Mouse (Mus musculus) liver, embryonic 15.5 days (tissue): ENCODE measurements around the gene Gdnf. TPM values are rescaled to one million over a fixed set of nuclear protein-coding genes. Genes with fewer than 3 reads are reported as not detected.

Experiments
- ATAC-seq: fragments of 200-750 bp; cut with Nextera tagmentation; 2 replicates; pipeline ENCODE4 v1.8.0; 2017; ENCODE audit warnings: moderate number of reproducible peaks, mild to moderate bottlenecking, moderate library complexity; ENCODE audit not compliant: insufficient read depth
- H3K27ac ChIP-seq: fragments of 300-500 bp; sonication (generic); replicated peaks from 2 replicates; pipeline ENCODE4 v1.5.1; 2015; ENCODE audit warnings: mild to moderate bottlenecking, inconsistent platforms
- H3K27me3 ChIP-seq: fragments of 300-500 bp; sonication (generic); 2 replicates; pipeline ENCODE4 v1.6.1; 2015; ENCODE audit warnings: mild to moderate bottlenecking, inconsistent platforms
- H3K36me3 ChIP-seq: fragments of 300-500 bp; sonication (generic); replicated peaks from 2 replicates; pipeline ENCODE4 v1.6.1; 2015; ENCODE audit warnings: moderate library complexity, mild to moderate bottlenecking, inconsistent platforms
- H3K4me1 ChIP-seq: fragments of 300-500 bp; sonication (generic); replicated peaks from 2 replicates; pipeline ENCODE4 v1.6.1; 2015; ENCODE audit warnings: inconsistent platforms
- H3K4me2 ChIP-seq: fragments of 300-500 bp; sonication (generic); 2 replicates; pipeline ENCODE4 v1.6.1; 2015; ENCODE audit warnings: moderate library complexity, mild to moderate bottlenecking, inconsistent platforms
- H3K4me3 ChIP-seq: fragments of 300-500 bp; sonication (generic); replicated peaks from 2 replicates; pipeline ENCODE4 v1.5.1; 2015; ENCODE audit warnings: mild to moderate bottlenecking, inconsistent platforms
- H3K9ac ChIP-seq: fragments of 300-500 bp; sonication (generic); 2 replicates; pipeline ENCODE4 v1.6.1; 2015; ENCODE audit warnings: moderate library complexity, mild to moderate bottlenecking, inconsistent platforms
- H3K9me3 ChIP-seq: fragments of 300-500 bp; sonication (generic); replicated peaks from 2 replicates; pipeline ENCODE4 v1.6.1; 2016; ENCODE audit warnings: inconsistent platforms
- WGBS: fragments of 180-500 bp; shearing (Covaris S2); methylation state at CpG from one replicate; pipeline ENCODE4 v1.1.7; 2015; ENCODE audit warnings: mixed read lengths; ENCODE audit not compliant: insufficient replicate concordance; 5-methylcytosine and 5-hydroxymethylcytosine counted together
- polyA plus RNA-seq: library from polyadenylated mRNA; unstranded; fragments of >200 nt; fragmentation: Nextera tagmentation; extraction: Ambion mirVana; gene quantifications from 2 replicates; pipeline ENCODE4 v1.2.1, GENCODE M21; 2015

Gdnf gene
- polyA plus RNA-seq, 1 experiment from 2014 or later = not detected

DNA sequence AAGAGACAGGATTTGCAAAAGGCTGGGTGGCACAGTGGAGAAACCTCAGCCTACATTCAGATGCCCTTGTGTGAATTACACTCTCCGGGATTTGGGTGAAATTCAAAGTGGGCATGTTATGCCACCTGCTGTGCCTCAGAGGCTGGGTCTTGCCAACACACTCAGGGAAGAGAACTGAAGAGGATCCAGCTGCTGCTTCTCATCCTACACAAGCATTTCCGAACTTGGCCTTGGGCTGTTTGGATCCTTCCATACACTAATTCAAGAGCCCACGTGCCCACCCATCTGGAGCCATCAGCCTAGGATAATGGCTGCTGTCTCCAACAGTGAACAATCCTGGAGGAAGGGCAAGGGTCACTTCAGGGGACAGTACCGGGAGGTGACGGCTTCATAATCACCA is 52.7 kb downstream of the Gdnf start:
- no peak overlapping the region for H3K4me2 ChIP-seq
- H3K27ac ChIP-seq = no peak overlapping the region
- H3K9ac ChIP-seq = no peak overlapping the region
- no peaks in the 10 kb centered on the region for H3K27me3 ChIP-seq
- no peak for ATAC-seq
- no peak overlapping the region for H3K4me3 ChIP-seq
- no peaks in the 10 kb centered on the region for H3K4me1 ChIP-seq
- WGBS = 64% methylated on average over 5 of the region's 5 CpGs
- no peaks in the 10 kb centered on the region for H3K36me3 ChIP-seq
- H3K9me3 ChIP-seq = no peaks in the 10 kb centered on the region

- no peak for ATAC-seq
- H3K4me1 ChIP-seq = no peaks in the 10 kb centered on the region
Measured at GRCm38 (mm10) chr15:7865305-7865704, 54.7 kb downstream of the Gdnf start.

GRCm38 (mm10) chr15:7872473-7872872 is 61.8 kb downstream of the Gdnf start:
- Histone ChIP-seq H3K36me3 (no peaks in the 10 kb centered on the region), H3K9ac (no peak overlapping the region), H3K4me1 (no peaks in the 10 kb centered on the region), H3K4me2 (no peak overlapping the region), H3K27me3 (no peaks in the 10 kb centered on the region), H3K4me3 (no peak overlapping the region), H3K9me3 (no peaks in the 10 kb centered on the region), H3K27ac (no peak overlapping the region)
- no peak for ATAC-seq
- 64% methylated on average over 5 of the region's 5 CpGs for WGBS

More at GRCm38 (mm10) chr15:7865305-7865704, 54.7 kb downstream of the Gdnf start:
- H3K9me3 ChIP-seq = no peaks in the 10 kb centered on the region
- H3K4me3 ChIP-seq = no peak overlapping the region
- H3K27ac ChIP-seq = no peak overlapping the region
- no peaks in the 10 kb centered on the region for H3K27me3 ChIP-seq
- H3K9ac ChIP-seq = no peak overlapping the region
- no peak overlapping the region for H3K4me2 ChIP-seq
- WGBS = 63% methylated on average over 3 of the region's 3 CpGs
- no peaks in the 10 kb centered on the region for H3K36me3 ChIP-seq

- H3K36me3 ChIP-seq = no peaks in the 10 kb centered on the region
Measured at GRCm38 (mm10) chr15:7875879-7876278, 65.2 kb downstream of the Gdnf start.

GRCm38 (mm10) chr15:7877560-7878467 is 67.2 kb downstream of the Gdnf start:
- no peaks in the 10 kb centered on the region for H3K9me3 ChIP-seq
- no peak for ATAC-seq
- no peak overlapping the region for H3K4me2 ChIP-seq
- H3K9ac ChIP-seq = no peak overlapping the region
- no peak overlapping the region for H3K4me3 ChIP-seq
- no peaks in the 10 kb centered on the region for H3K36me3 ChIP-seq
- H3K27ac ChIP-seq = no peak overlapping the region
- H3K27me3 ChIP-seq = no peaks in the 10 kb centered on the region
- WGBS = 72% methylated on average over 22 of the region's 22 CpGs
- no peaks in the 10 kb centered on the region for H3K4me1 ChIP-seq

More at GRCm38 (mm10) chr15:7875879-7876278, 65.2 kb downstream of the Gdnf start:
- no peak overlapping the region for H3K4me2 ChIP-seq
- H3K27me3 ChIP-seq = no peaks in the 10 kb centered on the region
- no peaks in the 10 kb centered on the region for H3K9me3 ChIP-seq
- no peak overlapping the region for H3K9ac ChIP-seq
- ATAC-seq = no peak
- WGBS = 58% methylated on average over 6 of the region's 6 CpGs
- H3K4me1 ChIP-seq = no peaks in the 10 kb centered on the region
- no peak overlapping the region for H3K4me3 ChIP-seq
- H3K27ac ChIP-seq = no peak overlapping the region

DNA sequence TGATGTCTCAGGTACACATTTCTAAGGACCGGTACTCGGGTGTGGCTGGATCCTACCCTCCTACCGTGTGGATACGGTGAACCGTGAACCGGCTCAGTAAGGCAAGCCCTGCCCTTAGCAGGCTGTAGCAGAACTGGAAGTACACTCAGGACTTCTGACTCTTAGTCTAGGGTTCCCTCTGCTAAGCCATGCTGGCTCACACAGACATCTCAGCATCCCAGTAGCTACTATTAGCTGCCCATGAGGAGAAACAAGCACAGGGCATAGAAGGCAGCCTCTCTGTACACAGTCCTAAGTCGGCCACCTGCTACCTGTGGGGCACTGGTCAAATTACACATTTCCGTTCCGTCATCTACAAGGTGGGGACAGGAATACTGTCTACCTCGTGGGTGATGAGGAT is 68.2 kb downstream of the Gdnf start:
- 77% methylated on average over 10 of the region's 10 CpGs for WGBS
- Histone ChIP-seq H3K27me3 (no peaks in the 10 kb centered on the region), H3K4me3 (no peak overlapping the region), H3K4me1 (no peaks in the 10 kb centered on the region), H3K9ac (no peak overlapping the region), H3K9me3 (no peaks in the 10 kb centered on the region), H3K36me3 (no peaks in the 10 kb centered on the region), H3K27ac (no peak overlapping the region), H3K4me2 (no peak overlapping the region)
- ATAC-seq = no peak

GRCm38 (mm10) chr15:7879956-7880355 is 69.3 kb downstream of the Gdnf start:
- Histone ChIP-seq H3K27me3 (no peaks in the 10 kb centered on the region), H3K9me3 (no peaks in the 10 kb centered on the region), H3K9ac (no peak overlapping the region), H3K4me2 (no peak overlapping the region), H3K4me3 (no peak overlapping the region), H3K27ac (no peak overlapping the region), H3K4me1 (no peaks in the 10 kb centered on the region), H3K36me3 (no peaks in the 10 kb centered on the region)
- WGBS = 82% methylated on average over 7 of the region's 7 CpGs
- ATAC-seq = no peak

DNA sequence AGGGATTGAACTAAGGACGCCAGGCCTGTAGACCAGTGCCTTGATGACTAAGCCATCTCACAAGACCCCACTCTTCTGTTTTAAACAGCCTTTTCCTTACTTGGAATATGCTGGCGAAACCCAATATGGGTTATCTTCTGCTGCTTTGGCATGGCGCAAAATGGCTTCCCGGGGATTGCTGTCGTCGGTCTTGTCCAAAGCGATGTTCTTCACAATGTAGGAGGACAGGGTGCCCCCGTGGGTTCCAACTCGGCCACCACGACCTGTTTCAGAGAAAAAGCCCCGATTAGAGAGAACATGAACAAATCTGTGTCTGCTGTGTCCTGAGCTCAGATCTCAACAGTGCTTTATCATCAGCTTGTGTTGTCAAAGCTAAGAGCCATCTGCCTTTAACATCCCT is 73.5 kb downstream of the Gdnf start:
- no peaks in the 10 kb centered on the region for H3K4me1 ChIP-seq
- H3K36me3 ChIP-seq = no peaks in the 10 kb centered on the region
- no peaks in the 10 kb centered on the region for H3K27me3 ChIP-seq
- no peak overlapping the region for H3K4me2 ChIP-seq
- no peak overlapping the region for H3K27ac ChIP-seq
- no peak overlapping the region for H3K4me3 ChIP-seq
- H3K9me3 ChIP-seq = no peaks in the 10 kb centered on the region
- 81% methylated on average over 11 of the region's 11 CpGs for WGBS
- no peak overlapping the region for H3K9ac ChIP-seq
- no peak for ATAC-seq

- WGBS = 70% methylated on average over 10 of the region's 10 CpGs
- no peak overlapping the region for H3K4me2 ChIP-seq
- no peaks in the 10 kb centered on the region for H3K4me1 ChIP-seq
- no peaks in the 10 kb centered on the region for H3K36me3 ChIP-seq
- H3K9me3 ChIP-seq = no peaks in the 10 kb centered on the region
- no peak overlapping the region for H3K9ac ChIP-seq
- ATAC-seq = no peak
- H3K4me3 ChIP-seq = no peak overlapping the region
- no peaks in the 10 kb centered on the region for H3K27me3 ChIP-seq
- no peak overlapping the region for H3K27ac ChIP-seq
Measured at GRCm38 (mm10) chr15:7885106-7885505, 74.5 kb downstream of the Gdnf start.

DNA sequence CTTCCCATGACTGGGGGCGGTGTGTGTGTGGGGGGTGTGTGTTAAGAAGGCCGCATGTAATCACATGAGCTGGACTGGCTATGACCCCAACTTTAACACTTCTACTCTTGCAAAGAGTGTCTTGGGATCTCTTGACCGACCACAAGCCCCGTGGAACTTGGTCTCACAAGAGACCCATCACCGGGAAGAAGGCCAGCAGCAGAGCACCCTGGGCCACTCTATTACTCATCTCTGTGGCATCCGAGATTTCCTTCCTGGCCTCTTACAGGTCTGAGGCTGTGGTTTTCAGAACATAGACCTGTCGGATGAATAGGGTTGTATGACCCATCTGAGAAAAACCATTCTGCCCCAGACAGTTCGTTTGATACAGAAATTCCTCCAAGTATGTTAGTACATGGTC is 75.9 kb downstream of the Gdnf start:
- 68% methylated on average over 8 of the region's 8 CpGs for WGBS
- no peaks in the 10 kb centered on the region for H3K36me3 ChIP-seq
- H3K27me3 ChIP-seq = no peaks in the 10 kb centered on the region
- no peak overlapping the region for H3K4me2 ChIP-seq
- H3K9me3 ChIP-seq = no peaks in the 10 kb centered on the region
- no peaks in the 10 kb centered on the region; the same call in 1 of the 2 replicates for H3K4me1 ChIP-seq
- H3K27ac ChIP-seq = no peak overlapping the region
- H3K9ac ChIP-seq = no peak overlapping the region
- no peak overlapping the region for H3K4me3 ChIP-seq
- ATAC-seq = no peak
